Mouse (Mus musculus): ENCODE data around the gene Grik3. TPM values are rescaled to one million over a fixed set of nuclear protein-coding genes. Genes with fewer than 3 reads are reported as not detected.
A peak's percentile ranks its signal among the peaks of the same experiment; 100 is the strongest.

Gene Grik3
- polyA plus RNA-seq, 1 experiment from 2014 or later = 0.62 TPM

DNA sequence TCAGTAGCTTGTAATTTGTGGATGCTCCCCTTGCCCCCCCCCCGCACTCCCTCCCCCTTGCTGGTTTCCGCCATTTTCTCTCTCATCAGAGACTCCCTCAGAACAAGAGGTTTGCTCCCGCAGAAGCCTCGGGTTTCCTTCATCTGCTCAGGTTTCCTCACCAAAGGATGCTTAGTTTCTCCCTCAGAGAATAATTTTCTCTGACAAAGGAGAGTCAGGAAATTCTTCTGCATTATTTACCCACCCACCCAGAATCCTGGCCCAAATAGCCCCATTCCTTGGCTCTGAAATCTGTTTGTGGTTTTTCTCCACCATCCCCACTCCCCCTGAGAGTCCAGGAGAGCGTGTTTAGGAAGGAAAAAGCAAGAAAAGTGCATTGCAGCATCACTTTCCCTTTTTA, 89.8 kb downstream of the Grik3 start:
- peaks cover 9% of the 10 kb centered on the region for H3K27me3 ChIP-seq
- H3K4me2 ChIP-seq = no peak overlapping the region
- ATAC-seq (ENCODE audit: insufficient number of reproducible peaks, insufficient read depth, low FRiP score, low TSS enrichment, low read depth) = no peak
- no peaks in the 10 kb centered on the region for H3K36me3 ChIP-seq
- H3K27ac ChIP-seq = no peak overlapping the region
- H3K9ac ChIP-seq = no peak overlapping the region
- 20% methylated on average over 5 of the region's 5 CpGs for WGBS
- H3K4me3 ChIP-seq = no peak overlapping the region
- H3K9me3 ChIP-seq = no peaks in the 10 kb centered on the region
- H3K4me1 ChIP-seq = peaks cover 9% of the 10 kb centered on the region

DNA sequence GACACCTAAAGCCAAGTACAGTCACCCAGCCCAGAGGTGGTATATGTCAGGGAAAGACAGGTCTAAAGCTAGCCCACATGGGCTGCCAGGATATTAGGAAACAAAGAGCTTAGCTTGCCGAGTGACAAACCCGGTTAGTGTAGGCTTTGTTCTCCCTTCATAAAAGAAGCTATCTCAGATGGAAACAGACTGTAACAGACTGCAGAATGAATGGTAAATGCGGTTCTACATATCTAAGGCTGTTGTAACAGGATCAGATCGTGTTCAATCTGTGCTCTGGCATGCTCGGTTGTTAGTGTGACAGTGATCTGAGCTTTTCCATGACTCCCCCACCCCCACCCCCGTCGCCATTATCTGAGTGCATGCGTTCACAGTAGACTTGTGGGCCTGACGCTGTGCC, 92.8 kb downstream of the Grik3 start:
- H3K9me3 ChIP-seq = no peaks in the 10 kb centered on the region
- H3K27me3 ChIP-seq = peaks cover 37% of the 10 kb centered on the region
- 70% methylated on average over 9 of the region's 9 CpGs for WGBS
- no peak overlapping the region for H3K9ac ChIP-seq
- H3K4me3 ChIP-seq = no peak overlapping the region
- no peak overlapping the region for H3K4me2 ChIP-seq
- H3K4me1 ChIP-seq = peaks cover 13% of the 10 kb centered on the region
- no peak overlapping the region for H3K27ac ChIP-seq
- no peaks in the 10 kb centered on the region for H3K36me3 ChIP-seq
- ATAC-seq (ENCODE audit: insufficient number of reproducible peaks, insufficient read depth, low FRiP score, low TSS enrichment, low read depth) = no peak

- H3K4me1 ChIP-seq = peaks cover 13% of the 10 kb centered on the region
- WGBS = 75% methylated on average over 4 of the region's 4 CpGs
- no peak for ATAC-seq (ENCODE audit: insufficient number of reproducible peaks, insufficient read depth, low FRiP score, low TSS enrichment, low read depth)
- H3K4me2 ChIP-seq = no peak overlapping the region
- H3K9ac ChIP-seq = no peak overlapping the region
- H3K4me3 ChIP-seq = no peak overlapping the region
- H3K36me3 ChIP-seq = no peaks in the 10 kb centered on the region
- peaks cover 43% of the 10 kb centered on the region for H3K27me3 ChIP-seq
- no peak overlapping the region for H3K27ac ChIP-seq
- no peaks in the 10 kb centered on the region for H3K9me3 ChIP-seq
Measured at GRCm38 (mm10) chr4:125583935-125584334, 93.4 kb downstream of the Grik3 start.

DNA sequence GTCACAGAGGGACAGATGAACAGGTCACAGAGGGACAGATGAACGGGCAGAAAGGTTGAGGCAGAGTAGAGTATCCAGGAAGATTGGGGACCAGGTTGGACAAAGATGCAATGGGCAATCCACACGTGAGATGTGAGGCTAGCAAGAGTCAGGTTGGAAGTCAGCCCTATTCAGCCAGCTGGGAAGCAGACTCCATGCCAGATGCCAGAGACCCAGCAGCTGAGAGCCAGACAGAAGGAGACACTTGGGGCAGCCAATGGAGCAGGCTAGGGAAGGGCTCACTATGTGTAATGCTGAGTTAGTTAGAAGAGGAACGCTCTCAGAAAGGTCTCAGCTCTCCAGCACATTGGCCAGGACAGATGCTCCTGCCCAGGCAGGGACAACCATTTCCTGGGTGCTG, 94.2 kb downstream of the Grik3 start:
- no peak overlapping the region for H3K4me2 ChIP-seq
- ATAC-seq (ENCODE audit: insufficient number of reproducible peaks, insufficient read depth, low FRiP score, low TSS enrichment, low read depth) = no peak
- peaks cover 51% of the 10 kb centered on the region for H3K27me3 ChIP-seq

DNA sequence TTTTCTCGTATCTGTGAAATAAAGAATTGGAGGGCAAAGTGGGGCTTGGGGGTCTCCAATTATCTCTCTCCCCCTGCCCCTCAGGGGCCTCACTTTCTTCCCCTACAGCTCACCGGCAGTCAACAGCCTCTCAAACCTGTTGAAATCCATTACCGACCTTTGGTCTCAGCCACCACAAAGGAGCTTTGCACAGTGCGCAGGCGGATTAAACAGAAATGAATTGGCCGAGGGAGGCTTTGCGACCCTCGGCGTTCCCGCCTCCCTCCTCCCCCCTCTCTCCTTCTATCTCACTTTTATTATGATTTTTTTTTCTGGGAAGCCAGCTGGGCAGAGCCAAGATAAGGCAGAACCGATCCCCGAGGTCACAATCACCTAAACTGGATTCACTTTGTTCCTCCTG, 97.1 kb downstream of the Grik3 start:
- Histone ChIP-seq H3K27me3 (peaks cover 58% of the 10 kb centered on the region), H3K27ac (no peak overlapping the region), H3K9ac (no peak overlapping the region), H3K4me2 (no peak overlapping the region), H3K4me1 (peaks cover 35% of the 10 kb centered on the region), H3K9me3 (no peaks in the 10 kb centered on the region), H3K36me3 (no peaks in the 10 kb centered on the region), H3K4me3 (no peak overlapping the region)
- no peak for ATAC-seq (ENCODE audit: insufficient number of reproducible peaks, insufficient read depth, low FRiP score, low TSS enrichment, low read depth)
- WGBS = 23% methylated on average over 12 of the region's 12 CpGs

More for the DNA sequence above, 94.2 kb downstream of the Grik3 start:
- no peaks in the 10 kb centered on the region for H3K36me3 ChIP-seq
- H3K4me3 ChIP-seq = no peak overlapping the region
- 78% methylated on average over 3 of the region's 3 CpGs for WGBS
- H3K4me1 ChIP-seq = peaks cover 15% of the 10 kb centered on the region
- no peak overlapping the region for H3K9ac ChIP-seq
- H3K9me3 ChIP-seq = no peaks in the 10 kb centered on the region
- no peak overlapping the region for H3K27ac ChIP-seq

- WGBS = 10% methylated on average over 14 of the region's 14 CpGs
- H3K4me3 ChIP-seq = no peak overlapping the region
- H3K9ac ChIP-seq = no peak overlapping the region
- peaks cover 54% of the 10 kb centered on the region for H3K4me1 ChIP-seq
- no peak for ATAC-seq (ENCODE audit: insufficient number of reproducible peaks, insufficient read depth, low FRiP score, low TSS enrichment, low read depth)
- no peaks in the 10 kb centered on the region for H3K9me3 ChIP-seq
- H3K27ac ChIP-seq = no peak overlapping the region
- H3K27me3 ChIP-seq = peaks cover 49% of the 10 kb centered on the region
- no peaks in the 10 kb centered on the region for H3K36me3 ChIP-seq
- H3K4me2 ChIP-seq = peak overlapping the region; percentile 3; the same call in 1 of the 2 replicates
Measured at GRCm38 (mm10) chr4:125590241-125590919, 99.9 kb downstream of the Grik3 start.

DNA sequence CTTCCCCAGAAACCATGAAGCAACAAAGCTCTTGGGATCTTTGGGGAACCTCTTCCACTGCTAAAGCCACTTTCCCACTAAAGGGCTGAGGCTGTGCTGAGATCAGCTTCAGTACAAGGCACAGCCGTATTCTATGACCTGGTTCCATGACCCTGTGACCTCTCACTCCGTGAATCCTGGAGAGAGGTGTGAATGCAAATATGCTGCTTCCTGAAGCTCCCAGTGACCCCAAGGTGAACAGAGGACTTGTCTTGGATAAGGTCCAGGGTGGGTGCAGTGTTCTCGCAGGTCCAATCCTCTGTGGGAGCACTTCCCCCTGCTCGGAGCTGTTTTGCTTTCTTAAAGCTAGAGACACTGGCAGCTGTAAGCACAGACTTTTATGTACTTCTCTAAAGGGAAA, 102.2 kb downstream of the Grik3 start:
- Histone ChIP-seq H3K36me3 (no peaks in the 10 kb centered on the region), H3K27ac (no peak overlapping the region), H3K9me3 (no peaks in the 10 kb centered on the region), H3K4me3 (no peak overlapping the region), H3K4me1 (peaks cover 60% of the 10 kb centered on the region), H3K4me2 (no peak overlapping the region), H3K9ac (no peak overlapping the region), H3K27me3 (peaks cover 36% of the 10 kb centered on the region)
- WGBS = 31% methylated on average over 4 of the region's 4 CpGs
- no peak for ATAC-seq (ENCODE audit: insufficient number of reproducible peaks, insufficient read depth, low FRiP score, low TSS enrichment, low read depth)

DNA sequence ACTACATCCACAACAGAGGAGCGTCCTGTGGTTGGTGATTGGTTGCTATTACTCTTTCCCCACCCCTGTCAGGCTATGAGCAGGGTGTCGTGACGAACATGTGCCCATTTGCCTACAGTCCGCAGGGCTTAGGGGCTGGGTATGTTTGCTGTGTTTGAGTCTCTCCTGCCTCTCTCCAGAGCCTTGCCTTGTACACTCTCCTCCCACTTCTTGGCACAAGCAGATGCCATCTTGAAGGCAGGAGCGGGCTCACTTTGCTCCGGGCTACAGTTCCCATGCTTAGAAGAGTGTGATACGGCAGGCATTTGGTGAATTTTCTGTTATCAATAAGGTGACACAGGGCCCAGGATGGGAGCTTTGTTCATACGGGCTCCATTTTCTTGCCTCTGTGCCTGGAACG, 104.5 kb downstream of the Grik3 start:
- ATAC-seq (ENCODE audit: insufficient number of reproducible peaks, insufficient read depth, low FRiP score, low TSS enrichment, low read depth) = no peak
- Histone ChIP-seq H3K4me2 (no peak overlapping the region), H3K27ac (no peak overlapping the region), H3K9me3 (no peaks in the 10 kb centered on the region), H3K27me3 (peaks cover 12% of the 10 kb centered on the region), H3K9ac (no peak overlapping the region), H3K36me3 (no peaks in the 10 kb centered on the region), H3K4me1 (peaks cover 68% of the 10 kb centered on the region), H3K4me3 (no peak overlapping the region)
- WGBS = 82% methylated on average over 9 of the region's 9 CpGs

GRCm38 (mm10) chr4:125598677-125599076, 108.2 kb downstream of the Grik3 start:
- H3K9ac ChIP-seq = no peak overlapping the region
- peaks cover 12% of the 10 kb centered on the region for H3K27me3 ChIP-seq
- no peak overlapping the region for H3K4me3 ChIP-seq
- H3K9me3 ChIP-seq = no peaks in the 10 kb centered on the region
- no peak for ATAC-seq (ENCODE audit: insufficient number of reproducible peaks, insufficient read depth, low FRiP score, low TSS enrichment, low read depth)
- WGBS = 30% methylated on average over 10 of the region's 10 CpGs
- H3K27ac ChIP-seq = no peak overlapping the region
- 0 out of 2 replicates have a peak overlapping the region, but pooled peaks have one; percentile 17 for H3K4me2 ChIP-seq
- no peaks in the 10 kb centered on the region for H3K36me3 ChIP-seq
- peaks cover 42% of the 10 kb centered on the region for H3K4me1 ChIP-seq

DNA sequence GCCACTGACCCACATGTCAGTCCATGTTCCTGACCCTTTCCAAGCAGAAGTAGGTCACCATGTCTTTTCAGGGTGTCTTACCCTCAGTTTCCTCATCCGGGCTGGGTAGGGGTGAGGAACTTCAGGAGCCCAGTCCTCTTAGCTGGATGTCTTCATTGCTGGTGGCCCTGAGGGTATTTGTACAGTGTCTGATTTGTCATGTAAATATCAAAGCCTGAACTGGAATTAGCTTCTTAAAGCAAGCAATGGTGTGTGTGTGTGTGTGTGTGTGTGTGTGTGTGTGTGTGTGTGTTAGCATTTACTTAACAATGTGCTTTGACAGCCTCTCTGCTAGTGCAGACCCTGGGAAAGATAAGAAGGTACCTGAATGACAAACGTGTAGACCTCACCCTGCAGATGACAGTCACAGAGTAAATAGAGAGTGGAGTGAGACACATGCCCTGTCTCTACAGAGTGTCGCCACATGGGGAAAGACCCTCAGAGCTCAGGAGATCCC, 109.1 kb downstream of the Grik3 start:
- H3K4me2 ChIP-seq = no peak overlapping the region
- peaks cover 12% of the 10 kb centered on the region for H3K27me3 ChIP-seq
- peaks cover 33% of the 10 kb centered on the region for H3K4me1 ChIP-seq
- no peak overlapping the region for H3K4me3 ChIP-seq
- H3K27ac ChIP-seq = no peak overlapping the region
- no peak for ATAC-seq (ENCODE audit: insufficient number of reproducible peaks, insufficient read depth, low FRiP score, low TSS enrichment, low read depth)
- no peaks in the 10 kb centered on the region for H3K36me3 ChIP-seq
- 65% methylated on average over 3 of the region's 3 CpGs for WGBS
- no peaks in the 10 kb centered on the region for H3K9me3 ChIP-seq
- H3K9ac ChIP-seq = no peak overlapping the region

GRCm38 (mm10) chr4:125600642-125601041, 110.1 kb downstream of the Grik3 start:
- no peak overlapping the region for H3K9ac ChIP-seq
- H3K4me3 ChIP-seq = no peak overlapping the region
- no peak overlapping the region for H3K4me2 ChIP-seq
- peaks cover 32% of the 10 kb centered on the region for H3K4me1 ChIP-seq
- no peaks in the 10 kb centered on the region for H3K9me3 ChIP-seq
- peaks cover 9% of the 10 kb centered on the region for H3K27me3 ChIP-seq
- no peak overlapping the region for H3K27ac ChIP-seq
- H3K36me3 ChIP-seq = no peaks in the 10 kb centered on the region
- 75% methylated on average over 8 of the region's 8 CpGs for WGBS
- no peak for ATAC-seq (ENCODE audit: insufficient number of reproducible peaks, insufficient read depth, low FRiP score, low TSS enrichment, low read depth)

- WGBS = 62% methylated on average over 3 of the region's 3 CpGs
- no peak for ATAC-seq (ENCODE audit: insufficient number of reproducible peaks, insufficient read depth, low FRiP score, low TSS enrichment, low read depth)
- H3K27me3 ChIP-seq = peaks cover 6% of the 10 kb centered on the region; the same call in 1 of the 2 replicates
Measured at GRCm38 (mm10) chr4:125601301-125601700, 110.8 kb downstream of the Grik3 start.

More at GRCm38 (mm10) chr4:125601301-125601700, 110.8 kb downstream of the Grik3 start:
- H3K4me3 ChIP-seq = no peak overlapping the region
- peaks cover 30% of the 10 kb centered on the region for H3K4me1 ChIP-seq
- no peak overlapping the region for H3K9ac ChIP-seq
- no peaks in the 10 kb centered on the region for H3K36me3 ChIP-seq
- H3K9me3 ChIP-seq = no peaks in the 10 kb centered on the region
- no peak overlapping the region for H3K4me2 ChIP-seq
- H3K27ac ChIP-seq = no peak overlapping the region

Data from embryonic facial prominence, embryonic 13.5 days (tissue).